Mouse (Mus musculus): ENCODE measurements at regions not wholly inside any gene's neighbourhood (a gene's known extent, or its start where the extent isn't known, plus 50 kb on each side); places are given as distances from the start of the nearest gene placed in this dataset.
A peak's percentile ranks its signal among the peaks of the same experiment; 100 is the strongest.

DNA sequence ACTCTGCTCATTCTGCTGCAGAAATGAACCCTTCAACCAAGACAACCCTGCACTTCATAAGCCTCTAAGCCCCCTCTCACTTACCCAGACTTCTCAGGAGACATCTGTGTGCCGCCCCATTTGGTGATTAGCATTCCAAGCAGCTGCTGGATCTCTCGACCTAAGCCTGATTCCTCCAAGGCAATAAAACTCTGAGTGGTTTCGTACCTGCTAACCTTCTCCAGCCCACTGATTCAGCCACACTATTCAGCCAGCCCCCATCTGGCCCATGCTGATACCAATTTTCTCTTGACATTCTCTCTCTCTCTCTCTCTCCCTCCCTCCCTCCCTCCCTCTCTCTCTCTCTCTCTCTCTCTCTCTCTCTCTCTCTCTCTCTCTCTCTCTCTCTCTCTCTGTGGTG is 88.2 kb downstream of the Zmat3 start:
- no peak for DNase-seq

DNA sequence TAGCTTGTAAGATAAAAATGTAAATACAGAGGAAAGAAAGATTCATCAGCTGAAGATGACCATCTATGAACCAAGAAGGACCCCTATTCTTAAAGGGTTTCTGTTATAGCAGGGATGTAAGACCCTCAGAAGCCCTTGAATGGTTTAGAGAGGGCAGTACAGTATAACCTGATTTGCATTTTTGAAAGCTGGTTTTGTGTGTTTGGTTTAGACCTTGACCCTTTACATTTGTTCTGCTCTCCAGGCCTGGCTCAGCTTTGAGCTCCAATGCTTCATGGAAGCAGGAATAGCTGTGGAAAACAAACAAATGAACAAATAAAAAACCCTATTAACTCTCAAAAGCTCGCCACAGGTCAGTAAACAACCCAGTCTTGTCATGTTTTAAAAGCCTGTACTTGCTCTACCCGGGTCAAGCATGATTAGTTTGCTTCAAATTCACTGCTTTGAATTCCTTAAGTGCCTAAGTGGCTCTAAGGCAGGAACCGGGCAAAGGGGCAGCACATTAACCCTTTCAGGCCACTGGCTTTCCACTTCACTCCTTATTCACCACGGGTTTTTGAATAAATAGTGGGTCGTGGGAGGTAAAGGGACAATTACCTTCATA is 100.1 kb downstream of the Zmat3 start:
- DNase-seq = peak; percentile 14 to 19

Measured in kidney, postnatal 36 days (tissue).